Mouse (Mus musculus) cerebellum, adult 2 months (tissue): ENCODE results near the gene Pram1. TPM values are rescaled to one million over a fixed set of nuclear protein-coding genes. Genes with fewer than 3 reads are reported as not detected.
"Not testable (repeated sequence)": the region's sequence is repeated elsewhere in the genome, so short reads cannot be mapped to it uniquely, and the experiment has no call there.

Experiments
- DNase-seq, 2 experiments: peaks; one replicate each; pipeline ENCODE4 v3.0.0; 2021
- H3K27ac ChIP-seq: fragments of 200-500 bp; 2 replicates; pipeline ENCODE4 v1.5.1; 2012; ENCODE audit warnings: low read length, control low read depth, inconsistent platforms; ENCODE audit not compliant: insufficient read depth
- H3K27me3 ChIP-seq: fragments of 200-500 bp; 2 replicates; pipeline ENCODE4 v1.6.1; 2012; ENCODE audit warnings: inconsistent platforms, mild to moderate bottlenecking, low read length, moderate library complexity; ENCODE audit not compliant: control insufficient read depth, insufficient read depth
- H3K4me1 ChIP-seq: fragments of 200-500 bp; 2 replicates; pipeline ENCODE4 v1.6.1; 2011; ENCODE audit warnings: low read length; ENCODE audit not compliant: control insufficient read depth, insufficient read depth
- H3K4me3 ChIP-seq: fragments of 200-500 bp; replicated peaks from 2 replicates; pipeline ENCODE3; 2011; ENCODE audit warnings: mild to moderate bottlenecking, low read depth, low read length, control low read depth; ENCODE audit not compliant: insufficient read depth
- CTCF ChIP-seq: fragments of 200-500 bp; IDR thresholded peaks from 2 replicates; pipeline ENCODE4 v1.5.1; 2011; ENCODE audit warnings: low read depth, mild to moderate bottlenecking, control low read depth, low read length, moderate library complexity, borderline replicate concordance; ENCODE audit not compliant: insufficient read depth
- POLR2A ChIP-seq: fragments of 200-500 bp; IDR thresholded peaks from 2 replicates; pipeline ENCODE4 v1.6.1; 2011; ENCODE audit warnings: low read length, control low read depth, borderline replicate concordance; ENCODE audit not compliant: insufficient read depth
- WGBS: fragments of 180-500 bp; shearing (Covaris S2); methylation state at CpG from one replicate; pipeline ENCODE4 v1.1.7; 2018; 5-methylcytosine and 5-hydroxymethylcytosine counted together
- polyA plus RNA-seq: library from polyadenylated mRNA; depleted of rRNA; stranded (reverse); fragments of >200 nt; gene quantifications from 2 replicates; pipeline ENCODE4 v1.2.3, GENCODE M21; 2012; rRNA removed

Gene Pram1
- 2.8 and 3.4 TPM in 2 replicates for polyA plus RNA-seq

DNA sequence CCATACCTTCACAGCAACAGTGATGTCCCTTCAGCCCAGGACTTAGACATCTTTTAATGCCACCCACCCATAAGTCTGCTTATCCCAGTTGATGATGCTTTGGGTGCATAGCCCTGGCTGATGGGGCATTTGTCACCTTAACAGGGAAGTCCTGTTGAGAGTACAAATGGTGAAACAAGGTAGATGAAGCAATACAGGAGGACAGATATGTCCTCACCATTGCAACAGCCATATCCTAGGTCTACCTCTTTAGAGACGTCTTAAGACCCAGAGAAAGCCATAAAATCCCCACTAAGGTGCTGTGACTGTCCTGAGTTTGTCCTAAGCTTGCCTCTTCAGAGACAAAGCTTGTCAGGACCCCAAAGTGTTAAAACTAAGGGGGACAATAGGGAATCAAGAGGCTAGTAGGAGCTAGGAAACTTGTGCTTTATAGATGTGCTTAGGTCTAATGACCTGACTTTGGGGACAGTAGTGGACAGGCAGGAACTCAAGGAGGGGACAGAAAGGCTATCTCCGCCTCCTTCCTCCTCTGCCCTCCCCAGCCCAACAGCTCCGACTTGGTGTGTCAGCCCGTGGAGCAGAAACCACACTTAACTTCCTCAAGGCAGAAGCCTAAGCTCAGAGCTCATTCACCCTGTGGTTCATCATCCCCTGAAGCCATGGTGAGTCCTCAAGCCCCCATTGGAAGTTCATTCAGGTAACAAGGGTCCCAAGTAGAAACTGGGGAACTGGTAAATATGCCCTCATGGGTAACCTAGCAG is at the start of gene Pram1:
Gene Pram1, plus strand, starts transcription at position 541 of the 761 bp plus-strand sequence.
- no peak within 1 kb of the TSS for H3K27ac ChIP-seq
- no peaks in the 10 kb centered on the region for H3K27me3 ChIP-seq
- no peak within 1 kb of the TSS for H3K4me3 ChIP-seq
- no peak for DNase-seq
- H3K4me1 ChIP-seq: no peaks in the 10 kb centered on the region; the same call in 1 of the 2 replicates
- no peak for TF ChIP-seq POLR2A
- no peak for TF ChIP-seq CTCF
- WGBS: 87% methylated on average over 4 of the region's 4 CpGs

DNA sequence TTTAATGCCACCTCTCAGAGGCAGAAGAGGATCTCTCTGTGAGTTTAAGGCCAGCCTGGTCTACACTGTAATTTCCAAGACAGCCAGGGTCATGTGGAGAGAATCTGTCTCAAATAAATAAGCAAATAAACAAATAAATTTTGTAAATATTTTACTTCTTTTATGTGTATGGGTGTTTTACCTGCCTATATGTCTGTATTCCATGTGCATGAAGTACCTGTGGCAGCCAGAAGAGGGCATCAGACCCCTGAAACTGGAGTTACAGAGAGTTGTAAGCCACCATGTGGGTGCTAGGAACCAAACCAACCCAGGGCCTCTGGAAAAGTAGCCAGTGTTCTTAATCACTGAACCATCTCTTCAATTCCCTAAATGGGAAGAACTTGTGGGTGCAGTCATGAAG is 40.6 kb upstream of the Pram1 start:
- Histone ChIP-seq H3K4me1 (no peaks in the 10 kb centered on the region), H3K27ac (no peak overlapping the region), H3K27me3 (no peaks in the 10 kb centered on the region), H3K4me3 (no peak overlapping the region)
- TF ChIP-seq CTCF (no peak), POLR2A (no peak)
- DNase-seq: no peak

GRCm38 (mm10) chr17:33598506-33598905 is 39.4 kb upstream of the Pram1 start:
- 84% methylated on average over 5 of the region's 5 CpGs for WGBS
- TF ChIP-seq POLR2A (no peak), CTCF (no peak)
- Histone ChIP-seq H3K4me3 (no peak overlapping the region), H3K27ac (no peak overlapping the region), H3K4me1 (no peaks in the 10 kb centered on the region), H3K27me3 (no peaks in the 10 kb centered on the region)
- no peak for DNase-seq

DNA sequence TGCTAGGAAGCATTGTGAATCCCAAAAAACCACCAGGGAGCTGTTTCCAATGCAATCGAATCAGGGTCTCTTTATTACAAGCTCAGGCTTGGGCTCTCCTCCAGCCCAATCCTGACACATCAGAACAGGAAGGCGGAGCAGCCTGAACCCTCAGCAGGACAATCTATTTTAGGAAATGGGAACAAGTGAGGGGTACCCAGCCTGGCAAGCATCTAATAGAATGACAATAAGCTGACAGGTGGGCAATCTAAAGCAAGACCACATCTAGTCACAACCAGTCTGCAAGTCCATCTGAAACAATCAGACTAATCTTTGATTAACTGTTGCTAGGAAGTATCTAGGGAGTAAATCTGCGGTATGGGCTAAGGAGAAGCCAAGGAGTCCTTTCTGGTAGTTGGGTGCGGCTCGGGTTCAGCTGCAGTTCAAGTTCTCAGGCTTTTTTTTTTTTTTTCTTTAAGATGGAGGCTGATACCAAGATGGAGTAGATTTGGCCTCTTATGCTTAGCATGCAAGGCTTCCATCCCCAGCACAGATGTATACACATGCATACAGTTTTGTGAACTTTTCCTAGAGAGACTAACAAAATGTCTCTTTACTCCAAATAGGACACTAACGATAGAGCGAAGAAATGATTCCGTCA is 37.9 kb upstream of the Pram1 start:
- Histone ChIP-seq H3K4me1 (no peaks in the 10 kb centered on the region), H3K27me3 (no peaks in the 10 kb centered on the region), H3K4me3 (no peak overlapping the region), H3K27ac (no peak overlapping the region)
- no peak for TF ChIP-seq POLR2A
- no peak for TF ChIP-seq CTCF
- WGBS: 74% methylated on average over 8 of the region's 8 CpGs
- DNase-seq: no peak

DNA sequence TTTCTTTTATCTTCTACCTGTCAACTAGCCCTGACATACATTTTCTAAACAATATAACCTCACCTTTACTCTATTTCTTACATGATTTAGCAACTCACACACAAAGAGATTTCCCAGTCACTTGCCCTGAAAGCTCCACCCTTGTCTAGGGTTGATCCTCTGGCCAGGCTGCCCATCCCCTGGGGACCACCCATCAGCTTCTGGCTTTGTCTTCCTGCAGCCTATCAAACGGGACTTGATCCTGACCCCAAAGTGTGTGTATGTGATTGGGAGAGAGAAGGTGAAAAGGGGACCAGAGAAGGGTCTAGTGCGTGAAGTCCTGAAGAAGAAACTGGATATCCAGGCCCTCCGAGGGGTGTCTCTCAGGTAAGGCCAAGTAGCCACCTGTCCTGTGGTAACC is 37.0 kb upstream of the Pram1 start:
- DNase-seq: no peak
- WGBS: 81% methylated on average over 3 of the region's 3 CpGs
- Histone ChIP-seq H3K27me3 (no peaks in the 10 kb centered on the region), H3K4me1 (no peaks in the 10 kb centered on the region), H3K4me3 (no peak overlapping the region), H3K27ac (no peak overlapping the region)
- TF ChIP-seq CTCF (no peak), POLR2A (no peak)

GRCm38 (mm10) chr17:33601947-33602346 is 35.9 kb upstream of the Pram1 start:
- DNase-seq: no peak

DNA sequence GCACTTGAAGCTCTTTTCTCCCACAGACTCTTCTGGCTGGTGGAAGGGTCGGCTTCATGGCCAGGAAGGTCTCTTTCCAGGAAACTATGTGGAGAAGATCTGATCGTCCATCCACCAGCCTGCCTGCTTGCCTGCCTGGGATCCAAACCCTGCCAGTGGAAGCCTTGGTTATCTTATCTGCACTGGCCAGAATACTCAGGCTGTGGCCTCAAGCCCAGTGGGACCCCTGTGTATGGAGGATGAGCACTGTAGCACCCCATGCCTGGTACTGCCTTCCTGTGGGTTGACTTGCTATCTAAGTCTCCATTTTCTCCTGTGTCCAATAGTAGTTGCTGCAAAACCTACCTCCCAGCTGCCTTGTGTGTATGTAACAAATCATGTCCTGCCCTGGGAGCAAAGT is 30.6 kb upstream of the Pram1 start:
- H3K27ac ChIP-seq: no peak overlapping the region
- H3K27me3 ChIP-seq: no peaks in the 10 kb centered on the region
- no peak overlapping the region for H3K4me3 ChIP-seq
- TF ChIP-seq POLR2A (no peak), CTCF (no peak)
- 95% methylated on average over 2 of the region's 2 CpGs for WGBS
- H3K4me1 ChIP-seq: no peaks in the 10 kb centered on the region
- DNase-seq: no peak

More at GRCm38 (mm10) chr17:33601947-33602346, 35.9 kb upstream of the Pram1 start:
- Histone ChIP-seq H3K27me3 (no peaks in the 10 kb centered on the region), H3K4me1 (no peaks in the 10 kb centered on the region), H3K27ac (no peak overlapping the region), H3K4me3 (no peak overlapping the region)
- WGBS: 86% methylated on average over 12 of the region's 12 CpGs
- no peak for TF ChIP-seq CTCF
- no peak for TF ChIP-seq POLR2A

DNA sequence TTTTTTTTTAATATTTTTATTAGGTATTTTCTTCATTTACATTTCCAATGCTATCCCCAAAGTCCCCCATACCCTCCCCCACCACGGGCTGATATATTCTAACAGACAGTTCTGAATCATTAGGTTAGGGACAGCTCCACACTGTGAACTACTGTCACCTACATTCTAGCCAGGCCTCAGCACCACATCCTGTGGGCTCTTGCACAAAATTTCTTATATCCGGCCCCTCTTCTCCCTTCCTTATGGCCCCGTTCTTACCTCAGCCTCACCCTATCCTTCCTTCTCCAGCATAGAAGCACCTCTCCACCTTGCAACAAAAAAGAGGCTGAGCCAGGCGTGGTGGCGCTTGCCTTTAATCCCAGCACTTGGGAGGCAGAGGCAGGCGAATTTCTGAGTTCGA is 27.3 kb upstream of the Pram1 start:
- H3K27me3 ChIP-seq: no peaks in the 10 kb centered on the region
- TF ChIP-seq CTCF (no peak), POLR2A (no peak)
- 85% methylated on average over 7 of the region's 7 CpGs for WGBS
- no peak overlapping the region for H3K4me3 ChIP-seq
- no peak overlapping the region for H3K27ac ChIP-seq
- DNase-seq: no peak
- H3K4me1 ChIP-seq: no peaks in the 10 kb centered on the region

- 84% methylated on average over 5 of the region's 5 CpGs for WGBS
- not testable (repeated sequence) for H3K27ac ChIP-seq, H3K4me3 ChIP-seq, H3K4me1 ChIP-seq, H3K27me3 ChIP-seq, DNase-seq
These were observed 24.1 kb upstream of the Pram1 start for GRCm38 (mm10) chr17:33613726-33614125.
